Mouse (Mus musculus): ENCODE results near the gene Pgpep1l. TPM values are rescaled to one million over a fixed set of nuclear protein-coding genes. Genes with fewer than 3 reads are reported as not detected.

Pgpep1l gene
- polyA plus RNA-seq, 1 experiment from 2014 or later = 0.31 TPM

GRCm38 (mm10) chr7:68227621-68228020 lies 36.4 kb downstream of the Pgpep1l start:
- peaks cover 63% of the 10 kb centered on the region for H3K36me3 ChIP-seq
- peak overlapping the region; percentile 39; the same call in 1 of the 2 replicates for H3K27ac ChIP-seq
- H3K4me3 ChIP-seq = no peak overlapping the region
- H3K27me3 ChIP-seq = no peaks in the 10 kb centered on the region
- no peak overlapping the region for H3K9ac ChIP-seq
- H3K4me1 ChIP-seq = peaks cover 31% of the 10 kb centered on the region
- no peaks in the 10 kb centered on the region for H3K9me3 ChIP-seq
- H3K4me2 ChIP-seq = no peak overlapping the region
- WGBS = 73% methylated on average over 4 of the region's 4 CpGs
- no peak for ATAC-seq (ENCODE audit: insufficient number of reproducible peaks, insufficient read depth, low FRiP score, low TSS enrichment, low read depth)

- no peaks in the 10 kb centered on the region for H3K9me3 ChIP-seq
- 76% methylated on average over 11 of the region's 11 CpGs for WGBS
- no peak overlapping the region for H3K4me3 ChIP-seq
- H3K9ac ChIP-seq = no peak overlapping the region
- no peaks in the 10 kb centered on the region for H3K27me3 ChIP-seq
- ATAC-seq (ENCODE audit: insufficient number of reproducible peaks, insufficient read depth, low FRiP score, low TSS enrichment, low read depth) = no peak
- peaks cover 69% of the 10 kb centered on the region for H3K36me3 ChIP-seq
- H3K27ac ChIP-seq = peak overlapping the region; percentile 39; the same call in 1 of the 2 replicates
- no peak overlapping the region for H3K4me2 ChIP-seq
- H3K4me1 ChIP-seq = peaks cover 31% of the 10 kb centered on the region
Observed at GRCm38 (mm10) chr7:68227021-68227420, 37.0 kb downstream of the Pgpep1l start.

GRCm38 (mm10) chr7:68225427-68226054 lies 38.5 kb downstream of the Pgpep1l start:
- Histone ChIP-seq H3K9me3 (no peaks in the 10 kb centered on the region), H3K27ac (no peak overlapping the region), H3K4me2 (no peak overlapping the region), H3K9ac (no peak overlapping the region), H3K27me3 (no peaks in the 10 kb centered on the region), H3K4me3 (no peak overlapping the region), H3K4me1 (peaks cover 34% of the 10 kb centered on the region), H3K36me3 (peaks cover 68% of the 10 kb centered on the region)
- 94% methylated on average over 9 of the region's 9 CpGs for WGBS
- no peak for ATAC-seq (ENCODE audit: insufficient number of reproducible peaks, insufficient read depth, low FRiP score, low TSS enrichment, low read depth)

- Histone ChIP-seq H3K27me3 (no peaks in the 10 kb centered on the region), H3K4me3 (no peak overlapping the region), H3K36me3 (peaks cover 67% of the 10 kb centered on the region), H3K27ac (peak overlapping the region; percentile 55), H3K9me3 (no peaks in the 10 kb centered on the region), H3K4me2 (no peak overlapping the region), H3K9ac (no peak overlapping the region), H3K4me1 (peaks cover 34% of the 10 kb centered on the region)
- WGBS = 85% methylated on average over 5 of the region's 5 CpGs
- ATAC-seq (ENCODE audit: insufficient number of reproducible peaks, insufficient read depth, low FRiP score, low TSS enrichment, low read depth) = no peak
Observed at GRCm38 (mm10) chr7:68224006-68224405, 40.0 kb downstream of the Pgpep1l start.

- H3K9ac ChIP-seq = peak overlapping the region; percentile 54
- 11% methylated on average over 13 of the region's 13 CpGs for WGBS
- ATAC-seq (ENCODE audit: insufficient number of reproducible peaks, insufficient read depth, low FRiP score, low TSS enrichment, low read depth) = 0 out of 2 replicates have a peak, but pooled peaks have one; percentile 21
- no peaks in the 10 kb centered on the region for H3K9me3 ChIP-seq
- no peak overlapping the region for H3K4me3 ChIP-seq
- H3K4me2 ChIP-seq = no peak overlapping the region
- peak overlapping the region; percentile 55 for H3K27ac ChIP-seq
- peaks cover 73% of the 10 kb centered on the region for H3K36me3 ChIP-seq
- H3K27me3 ChIP-seq = no peaks in the 10 kb centered on the region
- H3K4me1 ChIP-seq = peaks cover 30% of the 10 kb centered on the region
Observed at GRCm38 (mm10) chr7:68223356-68223808, 40.7 kb downstream of the Pgpep1l start.

GRCm38 (mm10) chr7:68221677-68222230 lies 42.3 kb downstream of the Pgpep1l start:
- 79% methylated on average over 9 of the region's 9 CpGs for WGBS

GRCm38 (mm10) chr7:68218879-68219278 lies 45.2 kb downstream of the Pgpep1l start:
- Histone ChIP-seq H3K9me3 (no peaks in the 10 kb centered on the region), H3K4me3 (no peak overlapping the region), H3K9ac (no peak overlapping the region), H3K4me2 (no peak overlapping the region), H3K27ac (no peak overlapping the region), H3K27me3 (no peaks in the 10 kb centered on the region), H3K4me1 (peaks cover 18% of the 10 kb centered on the region), H3K36me3 (peaks cover 87% of the 10 kb centered on the region)
- 91% methylated on average over 11 of the region's 11 CpGs for WGBS
- ATAC-seq (ENCODE audit: insufficient number of reproducible peaks, insufficient read depth, low FRiP score, low TSS enrichment, low read depth) = no peak

More at GRCm38 (mm10) chr7:68221677-68222230, 42.3 kb downstream of the Pgpep1l start:
- no peaks in the 10 kb centered on the region for H3K9me3 ChIP-seq
- no peak overlapping the region for H3K9ac ChIP-seq
- H3K27me3 ChIP-seq = no peaks in the 10 kb centered on the region
- ATAC-seq (ENCODE audit: insufficient number of reproducible peaks, insufficient read depth, low FRiP score, low TSS enrichment, low read depth) = no peak
- peaks cover 21% of the 10 kb centered on the region for H3K4me1 ChIP-seq
- H3K27ac ChIP-seq = peak overlapping the region; percentile 39; the same call in 1 of the 2 replicates
- H3K36me3 ChIP-seq = peaks cover 81% of the 10 kb centered on the region
- no peak overlapping the region for H3K4me3 ChIP-seq
- H3K4me2 ChIP-seq = no peak overlapping the region

GRCm38 (mm10) chr7:68215522-68216070 lies 48.4 kb downstream of the Pgpep1l start:
- no peaks in the 10 kb centered on the region for H3K9me3 ChIP-seq
- no peaks in the 10 kb centered on the region for H3K27me3 ChIP-seq
- no peak overlapping the region for H3K4me3 ChIP-seq
- H3K27ac ChIP-seq = no peak overlapping the region
- WGBS = 87% methylated on average over 18 of the region's 18 CpGs
- no peak for ATAC-seq (ENCODE audit: insufficient number of reproducible peaks, insufficient read depth, low FRiP score, low TSS enrichment, low read depth)
- H3K4me2 ChIP-seq = no peak overlapping the region
- H3K36me3 ChIP-seq = peaks cover 96% of the 10 kb centered on the region
- no peak overlapping the region for H3K9ac ChIP-seq
- no peaks in the 10 kb centered on the region for H3K4me1 ChIP-seq

- H3K36me3 ChIP-seq = peaks cover 94% of the 10 kb centered on the region
- no peaks in the 10 kb centered on the region for H3K4me1 ChIP-seq
- no peak overlapping the region for H3K27ac ChIP-seq
- no peak overlapping the region for H3K4me2 ChIP-seq
- H3K4me3 ChIP-seq = no peak overlapping the region
- no peak for ATAC-seq (ENCODE audit: insufficient number of reproducible peaks, insufficient read depth, low FRiP score, low TSS enrichment, low read depth)
- H3K27me3 ChIP-seq = no peaks in the 10 kb centered on the region
- H3K9me3 ChIP-seq = no peaks in the 10 kb centered on the region
- WGBS = 72% methylated on average over 5 of the region's 5 CpGs
- no peak overlapping the region for H3K9ac ChIP-seq
Observed at GRCm38 (mm10) chr7:68213842-68214241, 50.2 kb downstream of the Pgpep1l start.

GRCm38 (mm10) chr7:68211883-68212282 lies 52.1 kb downstream of the Pgpep1l start:
- no peak overlapping the region for H3K4me3 ChIP-seq
- H3K9ac ChIP-seq = no peak overlapping the region
- peaks cover 94% of the 10 kb centered on the region for H3K36me3 ChIP-seq
- no peaks in the 10 kb centered on the region for H3K9me3 ChIP-seq
- ATAC-seq (ENCODE audit: insufficient number of reproducible peaks, insufficient read depth, low FRiP score, low TSS enrichment, low read depth) = no peak
- 91% methylated on average over 7 of the region's 7 CpGs for WGBS
- H3K27ac ChIP-seq = no peak overlapping the region
- no peaks in the 10 kb centered on the region for H3K4me1 ChIP-seq
- H3K4me2 ChIP-seq = no peak overlapping the region
- H3K27me3 ChIP-seq = no peaks in the 10 kb centered on the region

GRCm38 (mm10) chr7:68210417-68210816 lies 53.6 kb downstream of the Pgpep1l start:
- Histone ChIP-seq H3K36me3 (peaks cover 94% of the 10 kb centered on the region), H3K27me3 (no peaks in the 10 kb centered on the region), H3K4me2 (no peak overlapping the region), H3K9ac (no peak overlapping the region), H3K4me1 (no peaks in the 10 kb centered on the region), H3K27ac (no peak overlapping the region), H3K9me3 (no peaks in the 10 kb centered on the region), H3K4me3 (no peak overlapping the region)
- 72% methylated on average over 4 of the region's 4 CpGs for WGBS
- no peak for ATAC-seq (ENCODE audit: insufficient number of reproducible peaks, insufficient read depth, low FRiP score, low TSS enrichment, low read depth)

GRCm38 (mm10) chr7:68209039-68209438 lies 55.0 kb downstream of the Pgpep1l start:
- no peaks in the 10 kb centered on the region for H3K9me3 ChIP-seq
- H3K4me2 ChIP-seq = no peak overlapping the region
- WGBS = 94% methylated on average over 6 of the region's 6 CpGs
- H3K36me3 ChIP-seq = peaks cover 92% of the 10 kb centered on the region
- H3K4me3 ChIP-seq = no peak overlapping the region
- H3K9ac ChIP-seq = no peak overlapping the region
- H3K27ac ChIP-seq = no peak overlapping the region
- no peaks in the 10 kb centered on the region for H3K27me3 ChIP-seq
- no peaks in the 10 kb centered on the region for H3K4me1 ChIP-seq
- no peak for ATAC-seq (ENCODE audit: insufficient number of reproducible peaks, insufficient read depth, low FRiP score, low TSS enrichment, low read depth)

Measured in embryonic facial prominence, embryonic 13.5 days (tissue).